Mouse (Mus musculus): ENCODE measurements around the gene Galnt2. TPM values are rescaled to one million over a fixed set of nuclear protein-coding genes. Genes with fewer than 3 reads are reported as not detected.

Gene Galnt2
- polyA plus RNA-seq, 1 experiment from 2014 or later = 55.8 TPM

- H3K36me3 ChIP-seq (ENCODE audit: control insufficient read depth, insufficient read depth, low read length) = no peaks in the 10 kb centered on the region
- no peak overlapping the region for H3K4me2 ChIP-seq (ENCODE audit: low read depth, low read length)
- WGBS = 76% methylated on average over 6 of the region's 6 CpGs
- no peaks in the 10 kb centered on the region for H3K27me3 ChIP-seq (ENCODE audit: control insufficient read depth, insufficient read depth, low read length)
- H3K9ac ChIP-seq (replicated peaks; ENCODE audit: low read depth, low read length) = no peak overlapping the region
- H3K27ac ChIP-seq (ENCODE audit: low read depth, low read length) = no peak overlapping the region
- no peak for ATAC-seq (ENCODE audit: low read depth)
- H3K4me1 ChIP-seq (ENCODE audit: control insufficient read depth, insufficient read depth, low read length) = peaks cover 26% of the 10 kb centered on the region
- H3K9me3 ChIP-seq (ENCODE audit: control insufficient read depth, low read length) = no peaks in the 10 kb centered on the region
- H3K4me3 ChIP-seq (ENCODE audit: low read depth, low read length) = no peak overlapping the region
These were observed 11.0 kb downstream of the Galnt2 start for GRCm38 (mm10) chr8:124242208-124242607.

DNA sequence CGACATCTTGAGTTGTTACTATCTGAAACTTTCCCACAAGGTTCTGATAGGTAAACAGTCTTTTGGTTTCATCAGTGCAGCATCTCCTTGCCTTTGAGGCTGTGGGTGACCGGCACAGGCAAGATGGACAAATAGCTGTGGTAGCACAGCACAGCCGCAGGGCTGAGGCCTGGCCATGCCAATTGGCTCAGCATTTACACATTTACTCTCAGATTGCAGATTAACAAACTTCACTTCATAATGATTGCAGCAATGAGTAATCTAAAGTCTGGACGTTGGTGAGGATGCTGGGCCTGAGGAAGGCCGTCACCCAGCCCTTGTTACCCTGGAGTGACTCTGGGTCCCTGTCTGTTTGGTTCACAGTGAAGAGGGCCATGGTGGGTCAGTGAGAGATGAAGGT lies 11.7 kb downstream of the Galnt2 start:
- no peak for ATAC-seq (ENCODE audit: low read depth)

GRCm38 (mm10) chr8:124247581-124247980 lies 16.4 kb downstream of the Galnt2 start:
- H3K9me3 ChIP-seq (ENCODE audit: control insufficient read depth, low read length) = no peaks in the 10 kb centered on the region
- H3K27me3 ChIP-seq (ENCODE audit: control insufficient read depth, insufficient read depth, low read length) = no peaks in the 10 kb centered on the region
- ATAC-seq (ENCODE audit: low read depth) = no peak
- no peak overlapping the region for H3K4me2 ChIP-seq (ENCODE audit: low read depth, low read length)
- 88% methylated on average over 6 of the region's 6 CpGs for WGBS
- peaks cover 11% of the 10 kb centered on the region for H3K4me1 ChIP-seq (ENCODE audit: control insufficient read depth, insufficient read depth, low read length)
- H3K36me3 ChIP-seq (ENCODE audit: control insufficient read depth, insufficient read depth, low read length) = no peaks in the 10 kb centered on the region
- H3K4me3 ChIP-seq (ENCODE audit: low read depth, low read length) = no peak overlapping the region
- no peak overlapping the region for H3K27ac ChIP-seq (ENCODE audit: low read depth, low read length)
- no peak overlapping the region for H3K9ac ChIP-seq (replicated peaks; ENCODE audit: low read depth, low read length)

More for the DNA sequence above, 11.7 kb downstream of the Galnt2 start:
- Histone ChIP-seq H3K27ac (ENCODE audit: low read depth, low read length) (no peak overlapping the region), H3K4me2 (ENCODE audit: low read depth, low read length) (no peak overlapping the region), H3K4me3 (ENCODE audit: low read depth, low read length) (no peak overlapping the region), H3K36me3 (ENCODE audit: control insufficient read depth, insufficient read depth, low read length) (no peaks in the 10 kb centered on the region), H3K9ac (replicated peaks; ENCODE audit: low read depth, low read length) (no peak overlapping the region), H3K4me1 (ENCODE audit: control insufficient read depth, insufficient read depth, low read length) (peaks cover 26% of the 10 kb centered on the region), H3K27me3 (ENCODE audit: control insufficient read depth, insufficient read depth, low read length) (no peaks in the 10 kb centered on the region), H3K9me3 (ENCODE audit: control insufficient read depth, low read length) (no peaks in the 10 kb centered on the region)
- WGBS = 97% methylated on average over 5 of the region's 5 CpGs

DNA sequence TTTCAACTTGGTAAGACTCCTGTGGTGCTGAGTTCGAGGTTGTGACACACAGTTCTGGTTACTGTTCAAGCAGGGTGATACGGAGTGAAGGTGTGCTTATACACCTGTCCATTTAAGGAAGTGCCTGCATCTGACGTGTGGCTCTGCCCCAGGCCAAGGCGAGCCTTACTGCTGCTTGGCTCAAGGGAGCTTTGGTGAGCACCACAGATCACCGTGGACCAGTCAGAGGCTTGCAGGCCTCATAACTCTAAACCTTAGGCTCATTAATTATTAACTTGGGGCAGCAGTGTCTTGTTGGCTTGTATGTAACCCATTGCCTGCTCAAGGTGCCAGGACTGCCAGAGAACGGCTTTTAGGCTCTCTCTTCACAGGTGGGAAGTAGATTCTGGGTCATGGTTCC lies 17.5 kb downstream of the Galnt2 start:
- 86% methylated on average over 6 of the region's 6 CpGs for WGBS
- Histone ChIP-seq H3K4me1 (ENCODE audit: control insufficient read depth, insufficient read depth, low read length) (peaks cover 11% of the 10 kb centered on the region), H3K4me3 (ENCODE audit: low read depth, low read length) (no peak overlapping the region), H3K4me2 (ENCODE audit: low read depth, low read length) (no peak overlapping the region), H3K9ac (replicated peaks; ENCODE audit: low read depth, low read length) (no peak overlapping the region), H3K9me3 (ENCODE audit: control insufficient read depth, low read length) (no peaks in the 10 kb centered on the region), H3K27ac (ENCODE audit: low read depth, low read length) (no peak overlapping the region), H3K27me3 (ENCODE audit: control insufficient read depth, insufficient read depth, low read length) (no peaks in the 10 kb centered on the region), H3K36me3 (ENCODE audit: control insufficient read depth, insufficient read depth, low read length) (no peaks in the 10 kb centered on the region)
- ATAC-seq (ENCODE audit: low read depth) = no peak

DNA sequence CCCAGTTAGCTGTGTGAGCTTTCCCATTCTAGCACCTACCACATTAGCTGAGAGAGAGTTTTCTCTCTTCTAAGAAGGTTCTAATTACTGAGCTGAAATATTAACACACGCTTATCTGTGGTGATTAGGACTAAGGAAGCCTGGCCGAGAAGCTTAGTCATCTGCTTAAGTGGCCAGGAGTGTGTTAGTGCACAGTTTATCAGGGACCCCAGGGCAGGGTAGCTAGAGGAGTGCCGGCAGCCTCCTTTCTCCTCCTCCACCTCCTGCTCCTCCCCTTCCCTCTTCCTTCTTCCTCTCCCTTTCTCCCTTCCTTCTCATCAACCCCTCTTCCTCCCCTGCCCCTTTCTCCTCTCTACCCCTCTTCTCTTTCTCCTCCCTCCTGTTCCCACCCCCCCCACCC lies 19.1 kb downstream of the Galnt2 start:
- Histone ChIP-seq H3K4me2 (ENCODE audit: low read depth, low read length) (no peak overlapping the region), H3K36me3 (ENCODE audit: control insufficient read depth, insufficient read depth, low read length) (no peaks in the 10 kb centered on the region), H3K4me3 (ENCODE audit: low read depth, low read length) (no peak overlapping the region), H3K27me3 (ENCODE audit: control insufficient read depth, insufficient read depth, low read length) (no peaks in the 10 kb centered on the region), H3K9me3 (ENCODE audit: control insufficient read depth, low read length) (no peaks in the 10 kb centered on the region), H3K9ac (replicated peaks; ENCODE audit: low read depth, low read length) (no peak overlapping the region), H3K4me1 (ENCODE audit: control insufficient read depth, insufficient read depth, low read length) (peaks cover 11% of the 10 kb centered on the region), H3K27ac (ENCODE audit: low read depth, low read length) (no peak overlapping the region)
- 42% methylated on average over 3 of the region's 3 CpGs for WGBS
- no peak for ATAC-seq (ENCODE audit: low read depth)

GRCm38 (mm10) chr8:124250785-124251184 lies 19.6 kb downstream of the Galnt2 start:
- Histone ChIP-seq H3K9ac (replicated peaks; ENCODE audit: low read depth, low read length) (no peak overlapping the region), H3K4me2 (ENCODE audit: low read depth, low read length) (no peak overlapping the region), H3K4me3 (ENCODE audit: low read depth, low read length) (no peak overlapping the region), H3K9me3 (ENCODE audit: control insufficient read depth, low read length) (no peaks in the 10 kb centered on the region), H3K27me3 (ENCODE audit: control insufficient read depth, insufficient read depth, low read length) (no peaks in the 10 kb centered on the region), H3K4me1 (ENCODE audit: control insufficient read depth, insufficient read depth, low read length) (peaks cover 11% of the 10 kb centered on the region), H3K27ac (ENCODE audit: low read depth, low read length) (no peak overlapping the region), H3K36me3 (ENCODE audit: control insufficient read depth, insufficient read depth, low read length) (no peaks in the 10 kb centered on the region)
- 11% methylated on average over 4 of the region's 4 CpGs for WGBS
- ATAC-seq (ENCODE audit: low read depth) = no peak

- H3K9me3 ChIP-seq (ENCODE audit: control insufficient read depth, low read length) = no peaks in the 10 kb centered on the region
- H3K27me3 ChIP-seq (ENCODE audit: control insufficient read depth, insufficient read depth, low read length) = no peaks in the 10 kb centered on the region
- 0 out of 2 replicates have a peak overlapping the region, but pooled peaks have one; percentile 5 for H3K27ac ChIP-seq (ENCODE audit: low read depth, low read length)
- no peak overlapping the region for H3K4me2 ChIP-seq (ENCODE audit: low read depth, low read length)
- no peak overlapping the region for H3K4me3 ChIP-seq (ENCODE audit: low read depth, low read length)
- ATAC-seq (ENCODE audit: low read depth) = no peak
- no peak overlapping the region for H3K9ac ChIP-seq (replicated peaks; ENCODE audit: low read depth, low read length)
- H3K4me1 ChIP-seq (ENCODE audit: control insufficient read depth, insufficient read depth, low read length) = peaks cover 26% of the 10 kb centered on the region
- WGBS = 94% methylated on average over 5 of the region's 5 CpGs
- H3K36me3 ChIP-seq (ENCODE audit: control insufficient read depth, insufficient read depth, low read length) = no peaks in the 10 kb centered on the region
These were observed 21.4 kb downstream of the Galnt2 start for GRCm38 (mm10) chr8:124252533-124252950.

GRCm38 (mm10) chr8:124253939-124254338 lies 22.7 kb downstream of the Galnt2 start:
- Histone ChIP-seq H3K27ac (ENCODE audit: low read depth, low read length) (no peak overlapping the region), H3K9me3 (ENCODE audit: control insufficient read depth, low read length) (no peaks in the 10 kb centered on the region), H3K9ac (replicated peaks; ENCODE audit: low read depth, low read length) (no peak overlapping the region), H3K4me1 (ENCODE audit: control insufficient read depth, insufficient read depth, low read length) (peaks cover 32% of the 10 kb centered on the region), H3K36me3 (ENCODE audit: control insufficient read depth, insufficient read depth, low read length) (no peaks in the 10 kb centered on the region), H3K4me3 (ENCODE audit: low read depth, low read length) (no peak overlapping the region), H3K27me3 (ENCODE audit: control insufficient read depth, insufficient read depth, low read length) (no peaks in the 10 kb centered on the region), H3K4me2 (ENCODE audit: low read depth, low read length) (no peak overlapping the region)
- 91% methylated on average over 6 of the region's 6 CpGs for WGBS
- ATAC-seq (ENCODE audit: low read depth) = no peak

DNA sequence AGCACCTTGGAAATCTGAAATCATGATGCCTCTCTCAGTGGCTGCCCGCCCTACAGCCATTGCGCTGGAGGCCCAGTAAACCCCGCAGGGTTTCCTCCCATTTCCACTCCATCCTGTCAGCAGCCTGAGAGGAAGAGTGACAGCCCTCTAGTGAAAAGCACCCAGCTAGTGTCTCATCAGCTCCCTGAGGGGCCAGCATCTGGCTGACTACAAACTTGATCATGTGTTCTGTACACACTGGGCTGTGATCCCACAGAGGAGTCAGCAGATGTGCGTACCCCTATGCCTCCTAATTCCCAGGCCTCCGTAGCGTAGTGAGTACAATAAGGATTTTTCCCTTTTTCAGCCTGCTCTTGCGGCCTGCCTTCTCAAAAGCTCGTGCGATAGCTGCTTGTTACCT lies 25.6 kb downstream of the Galnt2 start:
- WGBS = 56% methylated on average over 9 of the region's 9 CpGs
- H3K9ac ChIP-seq (replicated peaks; ENCODE audit: low read depth, low read length) = no peak overlapping the region
- peak; percentile 47; the same call in 1 of the 2 replicates for ATAC-seq (ENCODE audit: low read depth)

More for the DNA sequence above, 25.6 kb downstream of the Galnt2 start:
- H3K36me3 ChIP-seq (ENCODE audit: control insufficient read depth, insufficient read depth, low read length) = no peaks in the 10 kb centered on the region
- H3K27me3 ChIP-seq (ENCODE audit: control insufficient read depth, insufficient read depth, low read length) = no peaks in the 10 kb centered on the region
- H3K9me3 ChIP-seq (ENCODE audit: control insufficient read depth, low read length) = no peaks in the 10 kb centered on the region
- peaks cover 25% of the 10 kb centered on the region for H3K4me1 ChIP-seq (ENCODE audit: control insufficient read depth, insufficient read depth, low read length)
- peak overlapping the region; percentile 53; the same call in 1 of the 2 replicates for H3K27ac ChIP-seq (ENCODE audit: low read depth, low read length)
- no peak overlapping the region for H3K4me3 ChIP-seq (ENCODE audit: low read depth, low read length)
- H3K4me2 ChIP-seq (ENCODE audit: low read depth, low read length) = no peak overlapping the region

Measured in neural tube, embryonic 14.5 days (tissue).